Mouse (Mus musculus): ENCODE measurements around the gene Tubb2b.
A peak's percentile ranks its signal among the peaks of the same experiment; 100 is the strongest.

Gene Tubb2b

DNA sequence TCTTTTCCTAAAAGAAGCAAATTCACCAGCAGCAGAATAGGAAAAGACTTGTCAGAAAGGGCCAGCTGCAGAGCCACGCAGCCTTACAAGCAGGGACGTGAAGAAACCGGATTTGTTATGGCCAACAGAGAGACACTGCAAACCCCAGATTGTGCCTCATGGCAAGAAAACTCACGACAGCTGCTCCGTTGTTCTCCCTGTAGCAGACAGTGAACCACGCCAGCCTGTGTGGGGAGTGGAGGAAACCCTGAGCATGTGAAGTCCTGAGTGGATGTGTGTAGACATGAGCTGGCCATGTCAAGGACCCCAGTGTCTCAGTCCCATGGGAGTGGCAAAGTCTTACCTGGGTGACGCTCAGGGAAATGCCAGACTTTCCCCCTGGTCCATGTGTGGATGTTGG is 6.3 kb upstream of the Tubb2b start:
- DNase-seq (ENCODE audit: low spot score): no peak

DNA sequence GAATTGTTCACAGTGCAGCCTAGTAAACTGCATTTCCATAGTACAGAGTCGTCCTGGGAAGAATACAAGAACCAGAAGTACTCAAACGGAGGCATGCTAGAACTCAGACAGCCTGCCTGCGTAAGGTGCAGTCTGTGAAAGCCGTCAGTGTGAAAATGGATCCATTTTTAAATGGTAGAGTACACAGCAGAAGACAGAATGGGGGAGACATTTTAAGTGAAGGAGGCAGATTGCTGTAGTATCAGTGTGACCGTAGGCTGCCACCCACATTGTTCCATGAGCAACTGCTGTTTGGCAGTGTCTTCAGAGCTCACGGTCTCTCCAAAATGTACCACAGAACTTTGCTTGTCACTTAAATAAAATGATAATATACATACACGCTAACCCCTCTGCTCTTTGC is 4.0 kb upstream of the Tubb2b start:
- no peak for DNase-seq (ENCODE audit: low spot score)

DNA sequence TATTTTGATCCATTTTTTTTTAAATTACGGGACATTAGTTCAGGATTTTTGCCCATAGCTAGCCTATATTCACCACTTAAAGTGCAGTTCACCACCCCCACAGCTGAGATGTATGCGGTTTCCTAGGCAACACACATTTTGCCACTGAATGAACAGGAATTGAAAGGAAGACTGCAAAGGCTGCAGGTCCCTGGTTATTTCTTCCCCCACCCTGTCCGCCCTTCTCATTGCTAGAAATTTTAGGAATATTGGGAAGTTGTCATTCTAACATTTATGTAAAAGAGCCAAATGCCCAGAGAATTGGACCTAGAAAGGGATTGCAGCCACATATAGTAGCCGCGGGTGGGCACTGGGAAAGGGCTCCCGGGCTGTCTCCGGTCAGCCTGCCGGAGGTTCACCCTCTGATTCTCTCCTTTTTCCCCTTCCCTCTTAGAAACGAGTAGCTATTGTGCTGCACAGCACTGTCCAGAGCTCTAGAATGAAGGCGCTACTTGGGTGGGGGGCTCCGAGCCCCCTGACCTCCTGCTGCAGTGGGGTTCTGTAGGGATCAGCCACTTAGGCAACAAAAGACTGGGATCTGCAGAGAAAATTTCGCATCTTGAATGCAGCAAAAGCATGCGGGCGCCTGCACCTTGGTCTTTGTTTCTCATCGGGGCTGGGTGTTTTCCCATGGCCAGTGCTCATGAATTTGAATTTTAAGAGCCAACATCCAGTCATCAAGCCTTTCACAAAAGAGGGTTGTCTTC is 3.2 kb upstream of the Tubb2b start:
- DNase-seq (ENCODE audit: low spot score): no peak

DNA sequence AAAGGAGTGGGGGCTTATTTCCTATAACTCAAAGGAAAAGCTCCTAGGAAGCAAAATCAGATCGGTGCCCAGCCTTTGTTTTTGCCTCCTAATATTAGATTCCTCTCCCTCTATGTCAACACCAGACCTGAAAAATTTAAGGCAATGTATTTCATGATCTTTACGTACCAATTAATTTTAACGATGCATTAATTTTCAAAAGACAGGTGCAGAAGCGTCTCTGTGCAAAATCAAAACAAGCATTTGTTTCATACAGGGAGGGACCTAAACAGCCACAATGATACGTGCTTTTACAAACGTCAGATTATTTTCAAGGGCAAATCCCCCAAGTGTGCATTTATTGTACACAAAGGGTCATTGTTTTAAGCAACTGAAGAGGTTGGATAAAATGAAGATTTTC is 2.6 kb upstream of the Tubb2b start:
- no peak for DNase-seq (ENCODE audit: low spot score)

DNA sequence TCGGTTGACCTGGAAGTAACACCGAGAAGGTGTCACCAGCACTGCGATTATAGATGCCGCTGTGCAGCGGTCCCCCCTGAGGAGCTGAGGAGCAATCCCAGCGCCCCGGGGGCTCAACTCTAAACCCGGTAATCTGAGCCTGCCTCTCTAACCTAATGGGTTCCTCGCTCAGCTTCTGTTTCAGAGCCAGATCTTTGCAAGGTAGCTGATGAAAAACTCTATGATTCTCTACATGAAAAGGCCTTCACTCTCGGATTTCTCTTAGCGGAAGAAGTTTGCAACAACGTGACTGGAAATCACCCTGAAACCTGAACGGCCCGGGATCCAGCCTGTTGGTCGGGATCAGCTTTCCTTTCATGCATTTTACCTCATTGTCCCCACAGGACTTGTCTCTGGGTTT is 2.0 kb upstream of the Tubb2b start:
- DNase-seq (ENCODE audit: low spot score): no peak

DNA sequence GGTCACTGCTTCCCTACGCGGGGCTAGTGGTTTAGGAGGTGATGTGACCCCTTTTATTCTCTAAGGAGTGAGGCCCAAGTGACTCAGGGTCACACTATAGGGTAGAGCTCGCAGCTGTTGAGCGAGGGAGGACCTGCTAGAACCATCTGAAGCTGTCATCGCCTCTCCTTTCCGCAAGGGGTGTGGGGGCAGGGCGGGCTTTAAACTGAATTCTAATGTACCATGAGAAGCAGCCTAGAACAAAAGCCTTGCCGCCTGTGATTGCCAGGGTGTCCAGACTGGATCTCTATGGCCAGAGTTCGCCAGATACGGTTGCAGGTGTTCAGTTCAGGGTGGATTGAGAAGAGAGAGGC is 1.4 kb upstream of the Tubb2b start:
- DNase-seq (ENCODE audit: low spot score): no peak

DNA sequence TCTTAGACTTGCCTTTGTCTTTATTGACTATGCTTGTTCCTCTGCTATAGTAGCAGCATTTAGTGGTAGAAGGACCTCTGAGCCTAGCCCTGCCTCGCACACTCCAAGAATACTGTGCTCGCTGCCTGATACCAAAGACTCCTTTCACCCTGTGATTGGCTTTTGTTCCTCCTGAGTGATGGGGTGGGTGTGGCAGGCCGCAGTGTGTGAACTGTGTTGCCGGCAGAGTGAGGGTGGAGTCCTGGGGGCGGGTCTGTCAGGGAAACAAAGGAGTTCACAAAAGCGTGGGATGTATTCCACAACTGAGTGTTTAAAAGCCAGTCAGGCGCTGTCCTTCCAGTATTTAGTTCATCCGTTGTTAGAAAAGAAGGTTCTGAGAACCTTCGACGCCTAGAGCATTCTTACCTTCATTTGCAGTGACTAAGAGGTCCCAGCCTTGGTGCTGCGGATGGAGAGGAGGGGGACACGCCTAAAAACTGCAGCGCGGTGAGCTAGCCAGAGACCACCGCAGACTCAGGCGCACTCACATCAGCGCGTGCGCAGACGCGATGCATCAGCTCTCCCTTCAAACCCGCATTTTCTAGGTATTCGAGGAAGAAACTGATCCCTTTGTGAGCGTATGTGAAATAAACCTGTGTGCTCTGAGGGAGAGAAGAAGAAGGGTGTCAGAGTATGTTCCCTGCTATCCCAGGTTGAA is 893 bp upstream of the Tubb2b start:
- DNase-seq (ENCODE audit: low spot score): no peak

DNA sequence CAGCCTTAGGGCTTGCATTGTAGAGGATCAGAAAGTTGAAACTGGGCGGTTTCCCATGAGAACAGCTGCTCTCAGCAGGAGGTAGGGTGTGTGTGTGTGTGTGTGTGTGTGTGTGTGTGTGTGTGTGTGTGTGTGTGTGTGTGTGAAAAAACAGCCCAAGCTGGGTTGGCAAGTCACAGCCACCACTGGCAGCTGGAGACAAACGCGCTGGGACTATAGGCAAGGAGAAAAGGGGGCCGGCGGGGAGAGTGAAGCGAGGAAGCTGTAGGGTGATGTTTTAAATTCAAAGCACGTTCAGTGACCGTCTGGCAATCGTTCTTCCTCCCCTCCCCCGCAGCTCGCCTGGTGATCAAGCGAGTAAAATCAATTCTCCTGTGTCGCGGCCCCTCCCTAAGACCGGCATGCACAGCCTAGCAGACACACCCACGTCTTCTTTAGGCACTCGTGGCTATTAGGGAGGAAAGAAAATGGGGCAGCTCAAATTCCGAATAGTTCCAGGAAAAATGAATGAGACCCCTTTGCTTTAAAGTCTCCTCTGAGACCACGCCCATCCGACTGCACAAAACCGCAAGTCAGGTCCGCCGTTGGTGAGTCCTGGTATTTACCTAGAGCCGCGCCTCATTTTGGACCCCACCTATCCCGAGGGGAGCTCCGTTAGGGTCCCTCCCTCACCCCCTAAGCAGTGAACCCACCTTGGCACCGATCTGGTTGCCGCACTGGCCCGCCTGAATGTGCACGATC is 611 bp downstream of the Tubb2b start:
- DNase-seq (ENCODE audit: low spot score): peak; percentile 48

DNA sequence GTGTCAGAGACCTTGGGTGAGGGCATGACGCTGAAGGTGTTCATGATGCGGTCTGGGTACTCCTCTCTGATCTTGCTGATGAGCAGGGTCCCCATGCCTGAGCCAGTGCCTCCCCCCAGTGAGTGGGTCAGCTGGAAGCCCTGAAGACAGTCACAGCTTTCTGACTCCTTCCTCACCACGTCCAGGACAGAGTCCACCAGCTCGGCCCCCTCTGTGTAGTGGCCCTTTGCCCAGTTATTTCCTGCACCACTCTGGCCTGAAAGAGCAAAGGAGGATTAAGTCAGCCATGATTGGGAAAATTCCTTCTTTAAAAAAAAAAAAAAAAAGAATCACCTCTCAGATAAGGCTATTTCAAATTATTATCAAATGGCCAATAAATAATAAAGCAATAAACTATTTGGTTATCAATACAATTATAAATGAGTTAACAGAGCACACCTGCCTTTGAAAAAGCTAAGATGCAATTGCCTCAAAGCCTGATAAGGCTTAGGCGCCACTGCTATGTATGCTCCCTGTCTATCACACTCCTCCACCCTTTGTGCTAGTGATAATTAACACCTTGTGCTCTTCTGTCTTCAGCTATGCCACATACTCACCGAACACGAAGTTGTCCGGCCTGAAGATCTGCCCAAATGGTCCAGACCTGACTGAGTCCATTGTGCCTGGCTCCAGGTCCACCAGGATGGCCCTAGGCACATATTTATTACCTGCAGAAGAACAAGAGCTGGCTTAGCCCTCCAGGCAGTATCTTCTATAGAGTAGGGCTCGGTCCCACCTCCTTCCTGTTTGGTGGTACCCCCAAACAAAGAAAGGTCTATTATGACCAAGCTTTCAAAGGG is 1.8 kb downstream of the Tubb2b start:
- no peak for DNase-seq (ENCODE audit: low spot score)

DNA sequence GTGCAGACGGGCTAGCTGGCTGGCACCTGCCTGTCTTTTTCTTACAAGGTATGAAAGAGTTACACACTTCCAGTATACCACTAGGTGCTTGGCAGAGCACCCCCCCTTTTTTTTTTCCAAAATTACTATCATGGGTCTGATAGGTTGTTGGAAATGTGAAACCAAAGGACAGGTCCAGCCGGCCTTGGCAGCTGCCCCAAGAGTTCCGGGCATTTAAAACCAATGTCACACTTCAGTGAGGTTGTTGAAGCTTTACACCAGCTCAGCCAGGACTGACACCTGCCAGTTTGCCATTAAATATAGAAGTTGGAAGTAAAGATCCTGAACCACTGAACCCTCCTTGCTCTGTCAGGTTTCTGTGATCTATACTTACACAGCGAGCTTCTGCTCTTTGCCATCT is 4.6 kb downstream of the Tubb2b start:
- no peak for DNase-seq (ENCODE audit: low spot score)

DNA sequence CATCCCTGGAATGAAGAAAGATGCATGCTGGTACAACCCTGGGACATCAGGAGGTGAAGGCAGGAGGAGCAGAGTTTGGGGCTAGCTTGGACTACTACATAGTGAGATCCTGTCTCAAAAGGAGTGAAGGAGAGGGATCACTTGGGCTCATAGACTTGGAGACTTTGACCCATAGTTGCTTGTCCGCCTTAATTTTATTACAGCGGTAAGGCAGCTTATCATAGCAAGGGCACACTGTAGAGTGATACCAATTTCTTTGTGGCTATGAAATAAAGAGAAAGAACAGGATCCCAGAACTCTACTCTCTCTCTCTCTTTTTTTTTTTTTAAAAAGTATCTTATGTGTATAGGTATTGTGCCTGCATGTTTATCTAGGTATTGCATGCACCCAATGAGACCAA is 9.7 kb downstream of the Tubb2b start:
- no peak for DNase-seq (ENCODE audit: low spot score)

DNA sequence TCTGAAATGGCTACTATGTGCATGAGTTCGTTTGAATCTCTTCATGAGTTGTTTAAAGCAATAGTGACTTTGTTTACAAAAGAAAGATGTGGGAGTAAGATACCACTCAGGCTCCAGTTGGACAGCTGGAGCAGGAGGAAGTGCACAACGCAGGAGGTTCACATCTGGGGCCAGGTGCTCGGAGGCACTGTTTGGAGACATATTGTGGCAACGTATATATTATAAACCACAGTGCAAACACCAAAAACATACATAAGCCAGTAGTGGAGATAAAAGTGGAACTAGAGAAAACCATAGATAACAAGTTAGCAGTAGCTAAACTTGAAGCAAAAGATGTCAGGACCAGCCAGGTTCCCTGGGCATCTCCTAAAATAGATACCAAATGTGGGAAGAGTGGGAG is 10.9 kb downstream of the Tubb2b start:
- DNase-seq (ENCODE audit: low spot score): no peak

DNA sequence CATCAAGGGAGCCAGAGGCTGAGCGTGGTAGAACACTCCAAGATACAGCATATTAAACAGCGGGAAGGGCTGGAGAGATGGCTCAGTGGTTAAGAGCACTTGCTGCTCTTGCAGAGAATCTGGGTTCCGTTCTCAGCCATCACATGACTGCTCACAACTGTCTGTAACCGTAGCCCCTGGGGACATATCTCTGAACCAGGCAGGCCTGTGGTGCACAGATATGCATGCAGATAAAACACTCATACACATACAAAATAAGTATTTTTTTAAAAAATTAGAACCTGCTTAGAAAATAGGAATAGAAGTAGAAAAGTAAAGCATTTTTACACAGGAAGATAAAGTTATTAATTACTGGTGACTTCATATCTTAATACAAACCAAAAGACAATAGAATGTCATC is 11.4 kb downstream of the Tubb2b start:
- DNase-seq (ENCODE audit: low spot score): no peak

DNA sequence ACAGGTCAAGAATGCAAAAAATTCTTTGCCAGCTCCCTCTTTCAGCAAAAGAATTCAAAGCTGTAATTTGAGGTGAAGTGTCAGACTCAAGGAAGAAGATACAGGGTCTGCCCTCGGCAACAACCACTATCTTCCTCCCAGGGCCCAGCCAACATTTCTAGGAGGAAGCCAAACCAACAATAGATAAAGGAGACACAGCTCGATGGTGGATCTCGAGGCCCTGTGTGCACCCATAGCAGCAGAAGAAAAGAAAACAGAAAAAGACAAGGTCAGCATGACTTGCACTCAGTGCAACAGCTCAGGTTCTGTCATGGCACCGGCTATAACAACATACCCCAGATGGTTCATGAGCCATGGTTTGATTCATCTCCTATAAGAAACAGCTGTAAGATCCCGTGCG is 13.8 kb downstream of the Tubb2b start:
- DNase-seq (ENCODE audit: low spot score): no peak

DNA sequence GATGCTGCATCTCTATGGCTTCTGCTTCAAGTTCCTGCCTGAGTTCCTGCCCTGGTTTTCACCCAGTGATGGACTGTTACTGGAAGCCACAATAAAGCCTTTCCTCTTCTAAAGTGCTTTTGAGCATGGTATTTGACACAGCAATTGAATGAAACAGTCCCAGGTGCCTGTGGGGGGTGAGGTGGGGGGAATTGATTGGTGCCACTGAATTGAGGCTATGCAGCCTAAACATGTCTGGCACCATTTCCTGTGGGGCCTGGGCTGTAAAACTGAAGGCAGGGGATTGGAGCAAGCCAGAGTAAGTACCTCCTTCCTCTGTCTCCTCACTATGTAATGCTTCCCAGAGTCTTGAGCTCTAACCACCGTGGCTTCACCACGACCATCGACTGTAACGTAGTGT is 15.6 kb downstream of the Tubb2b start:
- DNase-seq (ENCODE audit: low spot score): no peak

DNA sequence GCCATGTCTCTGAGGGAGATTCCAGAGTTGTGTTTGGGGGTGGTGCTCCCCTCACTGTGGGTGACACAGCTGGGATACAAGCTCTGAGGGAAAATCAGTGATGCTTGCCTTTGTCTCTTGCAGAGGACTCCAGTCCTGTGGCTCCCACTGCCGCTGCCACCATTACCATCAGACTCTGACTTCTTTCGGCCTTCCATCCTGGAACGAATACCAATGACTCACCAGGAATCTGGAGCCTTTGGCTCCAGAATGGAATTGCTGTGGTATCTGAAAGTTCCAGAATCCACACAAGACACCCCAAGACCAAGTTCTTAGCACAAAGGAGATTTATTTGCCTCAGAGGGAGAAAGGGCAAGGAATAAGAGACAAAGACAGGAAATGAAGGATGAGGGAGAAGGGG is 17.2 kb downstream of the Tubb2b start:
- DNase-seq (ENCODE audit: low spot score): no peak

DNA sequence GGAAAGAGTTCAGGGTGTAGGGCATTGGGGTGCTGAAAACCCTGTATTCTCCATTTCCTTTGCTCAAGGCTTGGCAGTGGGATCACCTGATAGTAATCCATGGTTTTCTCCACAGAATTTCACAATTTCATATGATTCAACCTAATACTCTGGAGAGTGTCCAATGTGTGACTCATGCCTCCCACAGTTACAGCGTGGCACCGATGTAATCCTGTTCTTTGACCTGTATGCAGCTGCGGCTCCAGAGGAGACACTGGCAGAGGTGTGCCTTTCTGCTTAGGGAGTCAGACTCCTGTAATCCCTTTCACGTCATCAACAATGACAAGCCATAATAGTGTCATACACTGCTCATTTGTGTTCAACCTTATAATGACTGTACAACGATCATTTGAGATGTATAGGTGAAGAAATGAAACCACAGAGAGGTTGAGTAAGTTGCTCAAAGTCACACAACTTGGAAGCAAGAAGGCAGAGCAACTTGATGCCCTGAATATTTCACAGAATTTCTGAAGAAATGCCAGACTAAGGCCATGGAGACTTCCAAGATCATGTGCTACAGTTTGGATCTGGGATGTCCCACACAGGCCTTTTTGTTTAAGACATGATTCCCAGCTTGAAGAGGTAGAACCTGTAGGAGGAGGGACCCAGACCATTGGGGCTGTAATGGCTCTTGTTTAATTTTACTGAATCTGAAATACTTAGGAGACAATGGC is 17.7 kb downstream of the Tubb2b start:
- peak; percentile 54 for DNase-seq (ENCODE audit: low spot score)

DNA sequence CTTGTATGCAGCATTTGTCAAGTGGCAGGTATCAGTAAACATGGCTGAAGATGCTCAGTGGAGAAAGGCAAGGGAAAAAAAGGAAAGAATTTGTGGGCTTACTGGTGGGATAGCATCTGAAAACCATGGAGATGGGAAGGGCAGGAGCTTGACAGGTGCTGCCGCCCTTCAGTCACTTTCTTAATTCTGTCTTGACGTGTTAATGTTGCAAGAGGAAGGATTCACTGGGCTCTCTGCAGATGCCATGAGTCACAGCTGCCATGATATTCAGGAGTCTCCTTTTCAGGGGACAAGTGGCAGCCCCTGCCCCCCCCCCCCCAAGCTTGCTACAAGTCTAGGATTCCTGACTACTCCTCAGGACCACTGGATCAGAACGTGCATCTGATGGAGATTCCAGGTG is 18.4 kb downstream of the Tubb2b start:
- no peak for DNase-seq (ENCODE audit: low spot score)

DNA sequence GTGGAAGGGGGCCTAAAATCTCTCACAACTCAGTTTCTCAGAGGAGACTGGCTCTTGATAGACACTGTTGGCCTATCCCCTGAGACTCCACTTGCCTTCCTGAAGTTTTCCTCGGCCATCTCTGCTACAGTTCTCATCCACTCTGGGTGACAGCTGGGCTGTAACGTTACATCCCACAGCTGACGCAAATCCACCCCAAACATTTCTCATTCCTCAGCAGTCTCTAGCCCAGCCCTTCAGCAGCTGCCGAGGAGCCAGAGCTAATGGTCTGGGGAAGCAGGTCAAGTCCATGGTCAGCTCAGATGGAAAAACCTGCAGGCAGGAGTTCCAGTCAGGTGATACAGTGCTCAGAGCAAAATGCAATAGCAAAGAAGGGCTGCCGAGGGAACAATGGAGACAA is 19.2 kb downstream of the Tubb2b start:
- DNase-seq (ENCODE audit: low spot score): no peak

DNA sequence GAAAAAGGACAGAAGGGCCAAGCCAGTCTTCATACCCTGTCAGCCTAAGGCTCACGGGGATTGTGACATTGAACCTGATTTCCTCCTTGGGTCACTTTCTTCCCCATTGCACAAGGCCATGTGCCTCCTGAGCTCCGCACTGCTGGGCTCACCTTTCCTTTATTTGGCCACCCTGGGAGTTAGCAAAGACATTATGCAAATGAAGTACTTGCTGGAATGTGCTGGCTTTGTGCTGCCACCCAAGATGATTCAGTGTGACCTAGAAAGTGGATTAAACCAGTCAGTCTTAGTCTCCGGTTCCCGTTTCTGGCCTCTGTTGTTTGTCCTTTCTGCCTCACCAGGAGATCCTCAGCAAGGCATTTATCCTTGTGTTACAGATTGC is 20.6 kb downstream of the Tubb2b start:
- no peak for DNase-seq (ENCODE audit: low spot score)

DNA sequence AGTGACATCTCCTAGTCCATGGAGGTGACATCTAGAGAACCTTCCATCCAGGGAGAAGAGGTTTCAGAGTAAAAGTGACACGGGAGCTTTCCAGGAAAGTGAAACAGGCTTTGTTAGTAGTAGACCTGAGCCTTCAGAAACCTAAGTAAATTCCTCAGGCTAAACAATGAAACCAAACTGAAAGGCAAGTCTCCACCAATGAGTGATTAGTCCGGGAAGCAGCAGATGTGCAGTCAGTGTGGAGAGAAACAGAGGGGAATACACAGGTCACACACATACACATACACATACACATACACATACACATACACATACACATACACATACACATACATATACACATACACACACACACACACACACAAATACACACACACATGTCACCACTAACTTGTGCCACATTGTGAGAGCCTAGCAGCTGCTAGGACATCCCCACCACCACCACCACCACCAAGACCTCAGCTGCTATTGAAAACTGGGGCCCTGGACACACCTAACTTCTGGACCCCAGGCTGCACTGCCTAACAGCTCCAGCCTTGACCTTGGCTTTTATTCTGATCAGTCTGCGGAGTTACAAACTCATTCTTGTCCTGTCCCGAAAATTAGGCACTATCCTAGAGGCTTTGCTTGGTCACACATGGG is 21.1 kb downstream of the Tubb2b start:
- no peak for DNase-seq (ENCODE audit: low spot score)
